Mouse (Mus musculus) spleen, adult 2 months (tissue): ENCODE measurements around the gene Yipf3. TPM values are rescaled to one million over a fixed set of nuclear protein-coding genes. Genes with fewer than 3 reads are reported as not detected.

Experiments
- DNase-seq, 2 experiments: peaks; one replicate each; pipeline versions ENCODE4 v3.0.0 to v3.0.0-alpha.2; 2012 to 2021; ENCODE audit warnings: low spot score in 2 of 2, low read depth in 1 of 2
- H3K27ac ChIP-seq: fragments of 200-500 bp; 2 replicates; pipeline ENCODE4 v1.5.1; 2012; ENCODE audit warnings: low read length, inconsistent platforms; ENCODE audit not compliant: insufficient read depth
- H3K27me3 ChIP-seq: fragments of 200-500 bp; 2 replicates; pipeline ENCODE4 v1.6.1; 2012; ENCODE audit warnings: mild to moderate bottlenecking, moderate library complexity, low read length, inconsistent platforms; ENCODE audit not compliant: control insufficient read depth, insufficient read depth
- H3K36me3 ChIP-seq: fragments of 200-500 bp; 2 replicates; pipeline ENCODE4 v1.6.1; 2012; ENCODE audit warnings: mild to moderate bottlenecking, low read length, inconsistent platforms; ENCODE audit not compliant: control insufficient read depth, insufficient read depth
- H3K4me1 ChIP-seq: fragments of 200-500 bp; 2 replicates; pipeline ENCODE4 v1.6.1; 2011; ENCODE audit warnings: inconsistent platforms; ENCODE audit not compliant: control insufficient read depth, insufficient read depth, insufficient read length
- H3K4me3 ChIP-seq: fragments of 200-500 bp; 2 replicates; pipeline ENCODE4 v1.5.1; 2011; ENCODE audit warnings: mild to moderate bottlenecking, inconsistent platforms; ENCODE audit not compliant: insufficient read depth, insufficient read length; ENCODE audit errors: extremely low read depth
- CTCF ChIP-seq: fragments of 200-500 bp; IDR thresholded peaks from 2 replicates; pipeline ENCODE4 v1.5.1; 2011; ENCODE audit warnings: mild to moderate bottlenecking, inconsistent platforms; ENCODE audit not compliant: insufficient read depth, insufficient read length, insufficient replicate concordance; ENCODE audit errors: extremely low read depth
- POLR2A ChIP-seq: fragments of 200-500 bp; IDR thresholded peaks from 2 replicates; pipeline ENCODE4 v1.6.1; 2011; ENCODE audit warnings: low read depth, low read length, inconsistent platforms
- WGBS: fragments of 180-500 bp; shearing (Covaris S2); methylation state at CpG from one replicate; pipeline ENCODE4 v1.1.7; 2018; 5-methylcytosine and 5-hydroxymethylcytosine counted together
- polyA plus RNA-seq: library from polyadenylated mRNA; depleted of rRNA; stranded (reverse); fragments of >200 nt; gene quantifications from 2 replicates; pipeline ENCODE4 v1.2.3, GENCODE M21; 2012

The Yipf3 gene
- polyA plus RNA-seq, 1 experiment, result 128 TPM

DNA sequence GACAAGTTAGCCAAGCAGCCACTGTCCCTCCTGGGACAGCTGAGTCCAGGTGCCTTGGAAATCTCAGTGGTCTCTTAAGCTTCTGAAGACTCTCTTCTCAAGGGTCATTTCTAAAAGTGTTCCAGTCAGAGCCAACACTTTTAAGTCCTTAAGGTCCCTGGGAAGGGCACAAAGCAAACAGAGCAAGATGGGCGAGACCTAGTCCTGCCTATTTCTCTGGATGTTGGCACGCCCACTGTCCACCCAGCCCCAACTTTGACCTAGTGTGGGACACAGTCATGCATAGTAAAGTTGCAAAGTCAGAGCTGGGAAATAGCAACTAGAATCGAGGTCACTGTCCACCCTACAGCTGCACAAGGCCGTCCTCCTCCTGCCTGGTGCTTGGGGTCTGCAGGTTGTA, 4.9 kb upstream of the Yipf3 start:
- Histone ChIP-seq H3K4me1 (no peaks in the 10 kb centered on the region; the same call in 1 of the 2 replicates), H3K4me3 (no peak overlapping the region), H3K27me3 (no peaks in the 10 kb centered on the region), H3K36me3 (peaks cover 47% of the 10 kb centered on the region), H3K27ac (no peak overlapping the region)
- no peak for DNase-seq
- TF ChIP-seq POLR2A (no peak), CTCF (no peak)
- WGBS, result 88% methylated on average over 4 of the region's 4 CpGs

DNA sequence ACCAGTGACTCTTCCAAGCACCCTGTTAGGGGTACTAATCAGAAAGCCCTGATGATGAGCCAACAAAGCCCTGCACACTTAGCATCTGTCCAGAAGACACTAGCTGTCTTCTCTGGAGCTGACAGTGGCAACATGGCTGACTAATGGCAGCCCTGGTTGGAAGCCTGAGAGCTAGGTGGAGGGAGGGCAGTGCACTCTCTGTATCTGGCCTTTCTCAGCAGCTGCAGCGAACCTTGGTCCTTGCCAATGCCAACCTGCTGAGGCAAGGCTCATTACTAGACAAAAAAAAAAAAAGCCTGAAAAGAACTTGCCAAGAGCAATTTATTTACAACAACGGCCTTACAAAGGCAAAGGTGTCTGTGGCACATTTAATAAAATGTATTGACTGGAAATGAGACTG, 4.3 kb upstream of the Yipf3 start:
- Histone ChIP-seq H3K4me1 (peaks cover 2% of the 10 kb centered on the region; the same call in 1 of the 2 replicates), H3K27ac (no peak overlapping the region)
- DNase-seq, result no peak

DNA sequence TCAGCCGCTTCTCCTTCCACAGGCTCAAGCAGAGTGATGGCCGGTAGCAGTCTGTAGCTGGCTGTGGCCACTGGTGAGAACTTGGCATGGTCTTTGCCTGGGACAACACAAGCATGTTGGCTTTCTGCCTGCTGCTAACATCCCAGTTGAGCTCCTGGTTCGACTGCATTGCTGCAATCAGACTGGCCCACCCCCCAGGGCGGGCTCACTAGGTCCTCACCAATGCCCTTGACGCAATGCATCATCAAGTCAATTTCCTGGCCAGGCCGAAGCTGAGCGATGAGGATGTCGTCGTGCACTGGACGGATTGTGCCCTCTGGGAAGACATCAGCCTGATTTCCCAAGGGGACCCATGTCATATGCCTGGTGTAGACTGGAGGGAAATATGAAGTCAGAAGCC, 3.3 kb upstream of the Yipf3 start:
- DNase-seq, result no peak
- Histone ChIP-seq H3K36me3 (peaks cover 42% of the 10 kb centered on the region), H3K27me3 (no peaks in the 10 kb centered on the region), H3K4me1 (peaks cover 7% of the 10 kb centered on the region; the same call in 1 of the 2 replicates), H3K4me3 (no peak overlapping the region), H3K27ac (no peak overlapping the region)
- no peak for TF ChIP-seq POLR2A
- no peak for TF ChIP-seq CTCF
- WGBS, result 90% methylated on average over 10 of the region's 10 CpGs

More for the DNA sequence above, 4.3 kb upstream of the Yipf3 start:
- WGBS, result 88% methylated on average over 2 of the region's 2 CpGs
- H3K4me3 ChIP-seq, result no peak overlapping the region
- H3K27me3 ChIP-seq, result no peaks in the 10 kb centered on the region
- peaks cover 42% of the 10 kb centered on the region for H3K36me3 ChIP-seq
- TF ChIP-seq POLR2A (no peak), CTCF (no peak)

DNA sequence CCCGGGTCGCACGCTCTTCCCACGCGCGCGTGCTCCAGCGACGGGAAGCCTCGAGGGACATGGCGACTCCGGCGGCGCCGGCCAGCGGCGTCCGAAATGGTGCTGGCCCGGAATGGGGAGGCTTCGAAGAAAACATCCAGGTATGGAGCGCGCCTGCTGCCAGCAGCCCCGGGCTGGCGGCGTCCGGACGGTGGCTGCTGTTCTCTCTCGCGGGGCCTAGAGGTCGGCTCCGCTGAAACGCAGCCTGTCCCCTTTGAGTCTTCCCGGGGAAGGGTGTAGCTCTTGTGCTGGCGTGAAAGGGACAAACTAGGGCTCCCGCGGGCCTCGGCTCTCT, 276 bp downstream of the Yipf3 start:
- TF ChIP-seq CTCF (no peak), POLR2A (no peak; the same call in 1 of the 2 replicates)
- Histone ChIP-seq H3K36me3 (peaks cover 49% of the 10 kb centered on the region), H3K27ac (peak overlapping the region; percentile 79), H3K27me3 (no peaks in the 10 kb centered on the region), H3K4me1 (peaks cover 7% of the 10 kb centered on the region; the same call in 1 of the 2 replicates), H3K4me3 (peak overlapping the region; percentile 96)
- under 1% methylated on average over 37 of the region's 37 CpGs for WGBS
- no peak for DNase-seq

DNA sequence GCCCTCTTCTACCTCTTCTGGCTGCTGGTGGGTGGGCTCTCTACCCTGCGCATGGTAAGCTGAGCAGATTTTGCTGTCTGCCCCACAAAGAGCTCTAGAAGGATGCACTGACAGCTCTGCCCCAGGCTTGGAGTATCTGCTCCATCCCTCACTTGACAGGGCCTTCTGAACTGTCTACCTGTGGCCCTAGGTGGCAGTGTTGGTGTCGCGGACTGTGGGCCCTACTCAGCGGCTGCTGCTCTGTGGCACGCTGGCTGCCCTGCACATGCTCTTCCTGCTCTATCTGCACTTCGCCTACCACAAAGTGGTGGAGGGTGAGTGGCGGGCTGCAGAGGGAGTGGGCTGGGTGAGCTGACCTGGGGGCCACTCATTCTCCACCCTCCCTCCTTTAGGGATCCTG, 3.3 kb downstream of the Yipf3 start:
- DNase-seq, result no peak
- H3K4me3 ChIP-seq, result no peak overlapping the region
- H3K27ac ChIP-seq, result no peak overlapping the region
- H3K27me3 ChIP-seq, result peaks cover 5% of the 10 kb centered on the region
- H3K4me1 ChIP-seq, result peaks cover 15% of the 10 kb centered on the region
- peaks cover 28% of the 10 kb centered on the region for H3K36me3 ChIP-seq
- WGBS, result 80% methylated on average over 7 of the region's 7 CpGs
- no peak for TF ChIP-seq POLR2A
- no peak for TF ChIP-seq CTCF

DNA sequence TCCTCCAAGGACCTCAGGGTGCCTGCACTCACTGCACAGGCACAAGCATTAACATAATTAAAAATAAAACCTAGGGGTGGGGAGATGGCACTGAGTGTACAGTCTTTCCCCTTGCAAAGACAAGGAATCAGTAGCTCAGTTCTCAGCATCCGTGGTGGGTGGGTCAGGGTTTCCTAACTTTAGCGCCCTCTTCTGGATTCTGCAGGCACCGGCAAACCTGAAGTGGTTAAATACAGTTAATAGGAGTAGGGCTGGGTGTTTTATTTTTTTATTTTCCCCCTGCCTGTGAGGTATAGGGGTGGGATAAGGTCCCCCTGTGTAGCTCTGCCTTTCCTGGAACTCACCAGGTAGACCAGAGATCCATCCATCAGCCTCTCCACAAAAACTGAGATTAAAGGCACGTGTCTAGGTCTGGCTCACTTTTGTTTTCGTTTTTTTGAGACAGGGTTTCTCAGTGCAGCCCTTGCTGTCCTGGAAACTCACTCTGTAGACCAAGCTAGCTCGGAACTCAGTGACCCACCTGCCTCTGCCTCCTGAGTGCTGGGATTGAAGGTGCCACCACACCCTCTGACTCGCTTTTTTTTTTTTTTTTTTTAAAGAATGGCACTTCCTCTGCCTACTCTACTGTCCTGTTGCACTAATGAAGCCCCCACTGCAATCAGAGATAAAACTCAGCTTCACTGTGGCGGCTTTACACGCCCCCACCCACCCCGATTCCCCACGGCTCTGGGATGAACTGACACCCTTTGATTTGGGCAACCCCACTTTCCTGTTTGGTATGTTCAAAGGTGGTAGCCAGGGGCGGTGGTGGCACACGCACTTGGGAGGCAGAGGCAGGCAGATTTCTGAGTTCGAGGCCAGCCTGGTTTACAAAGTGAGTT, 4.9 kb downstream of the Yipf3 start:
- Histone ChIP-seq H3K4me1 (peaks cover 15% of the 10 kb centered on the region), H3K27ac (no peak overlapping the region), H3K27me3 (peaks cover 5% of the 10 kb centered on the region), H3K36me3 (peaks cover 28% of the 10 kb centered on the region), H3K4me3 (no peak overlapping the region)
- peak in 1 of 2 experiments; percentile 17 for DNase-seq
- 45% methylated on average over 14 of the region's 14 CpGs for WGBS
- no peak for TF ChIP-seq POLR2A
- TF ChIP-seq CTCF, result no peak
